Mouse (Mus musculus) kidney, postnatal 14 days (tissue): Measurements from ENCODE around the gene Siglec1.
"Not testable (repeated sequence)": the region's sequence is repeated elsewhere in the genome, so short reads cannot be mapped to it uniquely, and the experiment has no call there.

Experiments
- DNase-seq: peaks from one replicate; pipeline ENCODE4 v3.0.0; 2022; ENCODE audit warnings: mixed read lengths

Gene Siglec1

GRCm38 (mm10) chr2:131086667-131087390, at the start of gene Siglec1:
TSS of gene Siglec1 (minus strand) at chr2:131086765.
- DNase-seq: no peak

DNA sequence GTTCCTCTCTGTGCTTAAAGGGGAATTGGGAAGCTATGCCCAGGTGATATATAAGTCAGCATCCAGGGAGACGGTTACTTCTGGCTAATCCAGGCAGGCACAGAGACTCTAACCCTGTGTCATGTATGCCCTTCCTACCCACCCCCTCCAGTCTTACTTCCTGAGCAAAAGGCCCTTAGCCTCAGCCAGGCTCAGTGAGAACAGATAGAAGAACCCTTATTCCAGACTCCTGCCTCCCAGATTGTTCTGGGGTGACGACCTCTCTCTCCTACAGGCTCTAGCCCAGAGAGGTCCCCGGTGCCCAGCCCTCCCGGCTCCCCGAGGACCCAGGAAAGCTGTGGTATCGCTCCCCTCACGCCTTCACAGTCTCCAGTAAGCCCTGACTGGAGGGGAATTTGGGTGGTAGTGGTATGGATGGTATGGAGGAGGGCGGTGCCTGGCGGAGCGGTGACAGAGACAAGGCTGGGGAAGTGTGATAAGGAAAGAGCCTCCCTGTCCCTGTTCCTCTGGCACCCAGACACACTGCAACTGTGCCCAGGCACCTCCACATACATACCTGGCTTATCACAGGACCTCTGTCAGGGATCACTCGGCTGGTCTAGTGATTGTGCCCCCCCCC, 49.1 kb upstream of the Siglec1 start:
- DNase-seq: no peak

- DNase-seq: no peak
Observed at GRCm38 (mm10) chr2:131134826-131135400, 48.3 kb upstream of the Siglec1 start.

DNA sequence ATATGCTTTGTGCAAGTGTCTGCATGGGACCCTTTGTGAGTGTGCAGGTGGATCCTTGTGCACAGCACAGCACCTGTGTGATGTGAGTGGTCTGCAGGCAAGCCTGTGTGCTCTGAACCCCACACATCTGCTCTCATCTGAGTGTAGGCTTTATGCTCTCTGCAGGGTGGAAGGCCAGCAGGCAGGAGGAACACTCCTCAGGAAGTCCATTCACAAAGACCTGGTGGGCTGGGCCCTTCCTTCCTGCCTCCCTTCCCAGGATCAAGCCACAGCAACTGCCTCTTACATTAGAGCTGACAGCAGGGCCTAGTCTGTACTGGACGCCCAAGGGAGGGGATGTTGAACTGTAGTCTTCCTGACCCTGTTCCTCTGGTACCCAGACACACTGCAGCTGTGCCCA, 47.8 kb upstream of the Siglec1 start:
- DNase-seq: peak; percentile 71

GRCm38 (mm10) chr2:131132930-131133547, 46.5 kb upstream of the Siglec1 start, which contains the start of gene Gm11037:
TSS of gene Gm11037 (plus strand) at chr2:131133497.
- DNase-seq: no peak

- DNase-seq: no peak
Observed at GRCm38 (mm10) chr2:131132111-131132888, 45.7 kb upstream of the Siglec1 start.

GRCm38 (mm10) chr2:131130849-131131248, 44.3 kb upstream of the Siglec1 start:
- DNase-seq: no peak

GRCm38 (mm10) chr2:131129836-131130235, 43.3 kb upstream of the Siglec1 start:
- no peak for DNase-seq

- DNase-seq: no peak
Observed at GRCm38 (mm10) chr2:131128636-131129157, 42.1 kb upstream of the Siglec1 start.

GRCm38 (mm10) chr2:131128211-131128610, 41.6 kb upstream of the Siglec1 start:
- no peak for DNase-seq

DNA sequence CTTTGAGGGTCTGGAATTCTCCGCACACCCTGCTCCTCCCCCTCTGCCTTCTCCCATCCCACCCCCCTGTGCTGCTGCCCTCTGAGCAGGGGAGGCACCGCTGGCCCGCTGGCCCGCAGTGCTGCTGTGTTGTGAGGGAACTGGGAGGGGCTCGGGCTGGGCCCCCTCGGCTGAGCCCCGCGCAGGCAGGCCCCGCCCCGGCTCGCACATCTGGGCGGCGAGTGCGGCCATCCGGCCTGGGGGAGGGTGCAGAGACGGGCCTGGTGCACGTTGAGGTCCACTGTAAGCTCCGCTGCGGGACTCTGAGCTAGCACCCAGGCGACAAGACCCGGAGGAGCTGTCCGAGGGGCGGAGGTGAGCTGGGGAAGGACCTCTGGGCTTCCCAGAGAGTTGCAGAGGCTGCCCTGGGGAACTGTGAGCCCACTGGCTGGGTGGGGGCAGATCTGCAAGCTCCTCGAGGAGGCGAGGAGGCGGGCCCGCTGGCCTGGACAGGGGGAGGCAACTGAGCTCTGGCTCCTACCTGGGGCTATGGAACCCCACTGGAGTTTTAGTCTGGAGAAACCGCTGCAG, 40.7 kb upstream of the Siglec1 start, which contains the start of gene Hspa12b:
Hspa12b (plus strand) TSS at position 120 of the 570 bp plus-strand sequence.
- DNase-seq: peak; percentile 79

- DNase-seq: no peak
Observed at GRCm38 (mm10) chr2:131125964-131126815, 39.6 kb upstream of the Siglec1 start.

GRCm38 (mm10) chr2:131125157-131125963, 38.8 kb upstream of the Siglec1 start:
- DNase-seq: no peak

GRCm38 (mm10) chr2:131124166-131124565, 37.6 kb upstream of the Siglec1 start:
- DNase-seq: peak; percentile 54

DNA sequence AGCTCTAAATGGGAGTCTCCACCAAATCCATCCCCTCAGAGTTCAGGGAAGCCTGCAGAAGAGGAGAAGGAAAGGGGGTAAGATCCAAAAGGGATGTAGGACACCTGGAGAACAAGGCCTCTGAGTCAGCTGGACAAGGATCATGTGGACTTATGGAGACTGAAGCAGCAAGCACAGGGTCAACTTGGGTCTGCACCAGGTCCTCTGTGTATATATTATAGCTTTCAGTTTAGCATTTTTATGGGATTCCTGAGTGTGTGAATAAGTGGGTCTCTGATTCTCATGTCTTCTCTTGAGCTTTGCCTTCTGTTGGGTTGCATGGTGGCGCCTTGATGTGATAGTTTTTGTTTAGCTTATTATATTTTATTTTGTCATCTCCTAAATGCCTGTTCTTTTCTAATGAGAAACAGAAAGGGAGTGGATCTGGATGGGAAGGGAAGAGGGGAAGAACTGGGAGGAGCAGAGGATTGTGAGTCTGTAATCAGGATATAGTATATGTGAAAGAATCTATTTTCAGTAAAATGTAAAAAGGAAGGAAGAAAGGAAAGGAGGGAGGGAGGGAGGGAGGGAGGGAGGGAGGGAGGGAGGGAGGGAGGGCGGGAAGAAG, 32.5 kb upstream of the Siglec1 start:
- no peak for DNase-seq

GRCm38 (mm10) chr2:131105989-131106388, 19.4 kb upstream of the Siglec1 start:
- DNase-seq: no peak

GRCm38 (mm10) chr2:131105061-131105460, 18.5 kb upstream of the Siglec1 start:
- DNase-seq: not testable (repeated sequence)

GRCm38 (mm10) chr2:131104021-131104420, 17.5 kb upstream of the Siglec1 start:
- no peak for DNase-seq

GRCm38 (mm10) chr2:131101530-131101929, 15.0 kb upstream of the Siglec1 start:
- no peak for DNase-seq

DNA sequence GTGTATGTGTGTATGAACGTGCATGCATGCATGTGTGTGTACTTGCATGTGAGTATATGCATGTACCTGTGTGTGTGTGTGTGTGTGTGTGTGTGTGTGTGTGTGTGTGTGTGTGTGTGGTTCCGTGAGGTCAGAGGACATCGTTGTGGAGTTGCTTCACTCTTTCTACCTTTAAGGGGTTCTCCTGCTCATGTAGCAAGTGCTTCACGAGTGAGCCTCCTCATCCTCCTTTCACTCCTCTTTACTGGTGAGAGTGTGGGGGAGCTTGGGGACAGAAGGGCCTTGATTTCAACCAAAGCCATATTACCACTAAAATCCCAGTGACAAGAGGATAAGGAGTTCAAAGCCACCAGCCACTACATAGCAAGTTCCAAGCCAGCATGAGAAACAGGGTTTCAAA, 10.5 kb upstream of the Siglec1 start:
- DNase-seq: no peak
